Mouse (Mus musculus) cerebellum, adult 18-20 months (tissue): ENCODE measurements around the gene Vmn1r220.
"Not testable (repeated sequence)": the region's sequence is repeated elsewhere in the genome, so short reads cannot be mapped to it uniquely, and the experiment has no call there.

Source experiments
- DNase-seq, 2 experiments: peaks; one replicate each; pipeline ENCODE4 v3.0.0; 2021

Gene Vmn1r220

GRCm38 (mm10) chr13:23187875-23188274, at the start of gene Vmn1r220:
Vmn1r220 (minus strand) TSS chr13:23187975.
- no peak for DNase-seq

DNA sequence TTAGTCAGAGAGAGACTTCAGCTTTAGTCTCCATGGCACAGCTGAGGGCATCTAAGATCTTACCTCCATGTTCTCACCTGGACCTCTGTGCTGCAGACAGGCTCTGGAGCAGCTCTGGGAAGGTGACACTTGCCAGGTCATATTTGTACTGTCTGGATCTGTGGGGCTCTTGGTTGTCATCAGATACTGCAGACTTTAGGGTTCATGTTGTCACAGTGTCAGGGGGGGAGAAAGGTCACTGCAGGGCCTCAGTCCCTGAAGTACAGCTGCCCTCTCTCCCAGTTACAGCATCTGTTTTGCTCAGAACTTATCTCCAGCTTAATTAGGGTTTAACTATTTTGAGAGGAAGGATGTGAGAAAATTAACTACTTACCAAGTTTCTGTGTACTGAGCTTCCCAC, 48.1 kb upstream of the Vmn1r220 start, which contains the start of gene Vmn1r222:
Gene Vmn1r222 (minus strand): TSS at position 101 of the 400 bp plus-strand sequence.
- not testable (repeated sequence) for DNase-seq

- not testable (repeated sequence) for DNase-seq
Observed at GRCm38 (mm10) chr13:23213827-23214226, 26.1 kb upstream of the Vmn1r220 start, which contains the start of gene Vmn1r221. Vmn1r221 (plus strand) TSS chr13:23214127.

DNA sequence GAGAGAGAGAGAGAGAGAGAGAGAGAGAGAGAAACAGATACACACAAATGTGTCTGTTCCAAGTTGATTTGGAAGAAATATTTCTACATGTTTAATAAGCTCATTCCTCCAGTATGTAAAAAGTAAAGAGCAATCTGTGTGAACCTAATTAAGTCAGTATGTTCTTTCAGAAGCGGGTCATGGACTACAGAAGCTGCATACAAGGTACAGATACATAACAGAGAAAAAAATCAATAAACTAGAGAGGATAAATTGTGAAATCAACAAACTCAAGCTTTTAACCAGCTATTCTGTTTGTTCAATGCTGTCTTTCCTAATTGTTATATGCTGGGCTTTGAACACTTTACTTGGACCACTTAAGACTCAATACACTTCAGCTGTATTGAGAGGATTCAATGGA, 16.1 kb upstream of the Vmn1r220 start:
- not testable (repeated sequence) for DNase-seq

DNA sequence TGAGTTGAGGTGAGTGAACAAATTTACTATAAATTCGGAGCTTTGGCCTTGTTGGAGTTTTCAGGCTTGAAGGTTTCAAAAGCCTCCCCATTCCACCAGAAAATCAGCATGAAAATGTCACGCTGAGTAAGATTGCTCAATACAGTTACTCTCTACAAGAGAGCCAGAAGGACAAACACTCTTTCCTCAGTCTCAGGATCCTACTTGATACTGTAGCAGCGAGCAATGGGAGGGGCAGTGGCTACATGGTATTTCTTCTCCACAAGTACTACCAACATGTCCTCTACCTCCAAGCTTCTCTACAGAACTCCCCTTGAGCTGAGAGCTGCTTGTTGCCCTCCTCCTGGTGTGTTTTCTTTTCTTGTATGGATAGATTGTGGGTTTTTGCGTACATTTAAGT, 21.3 kb downstream of the Vmn1r220 start:
- not testable (repeated sequence) for DNase-seq

- no peak for DNase-seq
Observed at GRCm38 (mm10) chr13:23159012-23159411, 28.8 kb downstream of the Vmn1r220 start, which contains the start of gene Vmn1r219. Vmn1r219 (plus strand) TSS chr13:23159312.

- DNase-seq: no peak
Observed at GRCm38 (mm10) chr13:23157848-23158247, 29.9 kb downstream of the Vmn1r220 start.

GRCm38 (mm10) chr13:23138880-23139279, 48.9 kb downstream of the Vmn1r220 start:
- DNase-seq: no peak

GRCm38 (mm10) chr13:23133501-23133900, 54.3 kb downstream of the Vmn1r220 start:
- no peak for DNase-seq

DNA sequence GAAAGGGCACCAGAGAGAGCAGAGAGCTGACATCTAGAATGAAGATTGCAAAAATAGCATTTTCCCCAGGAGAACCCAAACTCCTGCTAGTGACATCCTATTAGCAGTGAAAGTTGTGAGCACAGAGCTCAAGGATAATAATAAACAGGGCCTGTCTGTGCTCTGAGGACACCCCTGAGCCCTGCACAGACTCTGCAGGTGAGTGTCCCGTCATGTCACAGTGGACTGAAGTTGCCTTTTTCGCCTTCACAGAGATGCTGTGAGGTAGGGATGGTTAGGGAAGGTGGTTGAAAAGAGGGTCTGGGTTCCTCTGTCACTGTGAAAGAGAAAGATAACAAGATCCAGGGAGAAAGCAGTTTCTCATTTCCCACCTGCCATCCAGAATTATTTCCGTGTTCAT, 54.7 kb downstream of the Vmn1r220 start, which contains the start of gene Vmn1r218:
Gene Vmn1r218 (plus strand): TSS at position 57 of the 400 bp plus-strand sequence.
- DNase-seq: no peak
